Mouse (Mus musculus) kidney, adult 18-20 months (tissue): ENCODE data around the gene Fbln1.

Experiments used
- DNase-seq: peaks from one replicate; pipeline ENCODE4 v3.0.0; 2021

Gene Fbln1

DNA sequence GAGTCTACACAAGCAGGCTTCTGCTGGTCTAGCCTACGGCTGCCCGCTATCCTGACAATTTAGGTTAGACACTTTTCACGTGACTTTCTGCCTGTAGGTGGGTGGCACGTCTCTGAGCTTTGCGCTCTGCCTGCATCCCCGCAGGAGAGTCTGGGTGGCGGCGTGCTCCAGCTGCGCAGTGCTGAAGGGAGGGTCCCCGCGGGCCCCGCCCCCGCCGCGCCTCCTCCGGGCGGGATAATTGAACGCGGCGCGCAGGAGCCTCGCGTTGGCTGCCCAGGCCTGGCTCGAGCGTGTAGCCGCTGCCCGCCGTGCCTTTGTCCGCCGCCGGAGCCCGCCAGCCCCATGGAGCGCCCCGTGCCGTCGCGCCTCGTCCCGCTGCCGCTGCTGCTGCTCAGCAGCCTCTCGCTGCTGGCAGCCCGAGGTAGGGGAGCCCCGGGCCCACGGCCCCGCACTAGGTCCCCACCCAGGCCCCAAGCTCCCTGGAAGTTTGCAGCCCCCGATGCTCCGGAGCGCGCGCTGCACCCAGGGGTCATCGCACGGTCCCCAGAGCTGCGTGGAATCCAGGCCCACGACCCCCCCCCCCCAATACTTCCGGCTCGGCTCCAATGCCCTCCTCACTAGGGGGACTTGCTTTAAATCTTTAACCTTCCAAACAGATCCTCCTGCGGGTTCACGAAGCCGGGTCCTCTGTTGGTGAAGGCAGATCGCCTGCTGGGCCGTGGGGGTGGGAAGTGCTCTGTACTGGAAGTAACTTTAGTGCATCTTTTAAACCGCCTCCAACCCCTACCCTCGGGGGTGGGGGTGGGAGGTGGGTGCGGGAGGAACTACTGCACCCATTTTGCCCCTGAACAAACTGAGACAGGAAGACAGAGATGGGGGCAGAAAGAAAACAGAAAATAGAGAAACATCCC is at the start of gene Fbln1:
Gene Fbln1, plus strand, starts transcription at position 158 of the 911 bp plus-strand sequence.
- peak; percentile 66 for DNase-seq

DNA sequence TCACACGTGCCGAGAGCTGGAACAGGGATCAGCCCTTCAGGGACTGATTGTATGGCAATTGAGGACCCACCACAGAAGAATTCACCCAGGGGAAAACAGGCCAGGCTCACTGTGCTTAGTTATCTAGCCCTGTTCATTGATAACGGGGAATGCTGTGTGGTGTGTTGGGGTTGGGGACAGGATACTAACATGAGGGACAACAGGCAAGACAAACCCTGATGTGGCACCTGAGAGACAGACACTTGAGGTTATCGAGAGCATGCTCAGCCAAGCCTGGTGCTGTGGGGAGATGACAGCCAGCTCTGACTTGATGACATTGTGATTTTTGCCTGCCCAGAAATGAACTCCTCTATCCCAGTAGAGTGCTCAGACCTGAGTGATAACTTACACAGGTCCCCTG is 49.6 kb upstream of the Fbln1 start:
- DNase-seq: no peak

DNA sequence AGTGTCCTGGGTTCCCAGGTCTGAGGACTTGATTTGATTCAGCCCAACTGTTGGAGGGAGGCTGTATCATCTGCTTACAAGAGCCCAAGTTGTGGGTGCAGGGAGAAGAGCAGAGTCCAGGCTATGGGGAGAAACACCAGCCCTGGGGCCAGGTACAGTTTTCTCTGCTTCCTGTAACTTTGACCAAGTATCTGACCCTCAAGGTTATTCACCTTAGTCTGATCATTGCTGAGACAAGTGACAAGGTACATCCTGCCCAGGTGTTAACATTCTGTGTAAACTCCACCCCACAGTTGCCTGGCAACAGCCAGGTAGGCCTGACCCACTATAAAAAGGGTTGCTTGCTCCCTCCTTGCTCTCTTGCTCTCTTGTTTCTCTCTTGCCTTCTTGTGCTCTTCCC is 44.3 kb upstream of the Fbln1 start:
- DNase-seq: no peak

DNA sequence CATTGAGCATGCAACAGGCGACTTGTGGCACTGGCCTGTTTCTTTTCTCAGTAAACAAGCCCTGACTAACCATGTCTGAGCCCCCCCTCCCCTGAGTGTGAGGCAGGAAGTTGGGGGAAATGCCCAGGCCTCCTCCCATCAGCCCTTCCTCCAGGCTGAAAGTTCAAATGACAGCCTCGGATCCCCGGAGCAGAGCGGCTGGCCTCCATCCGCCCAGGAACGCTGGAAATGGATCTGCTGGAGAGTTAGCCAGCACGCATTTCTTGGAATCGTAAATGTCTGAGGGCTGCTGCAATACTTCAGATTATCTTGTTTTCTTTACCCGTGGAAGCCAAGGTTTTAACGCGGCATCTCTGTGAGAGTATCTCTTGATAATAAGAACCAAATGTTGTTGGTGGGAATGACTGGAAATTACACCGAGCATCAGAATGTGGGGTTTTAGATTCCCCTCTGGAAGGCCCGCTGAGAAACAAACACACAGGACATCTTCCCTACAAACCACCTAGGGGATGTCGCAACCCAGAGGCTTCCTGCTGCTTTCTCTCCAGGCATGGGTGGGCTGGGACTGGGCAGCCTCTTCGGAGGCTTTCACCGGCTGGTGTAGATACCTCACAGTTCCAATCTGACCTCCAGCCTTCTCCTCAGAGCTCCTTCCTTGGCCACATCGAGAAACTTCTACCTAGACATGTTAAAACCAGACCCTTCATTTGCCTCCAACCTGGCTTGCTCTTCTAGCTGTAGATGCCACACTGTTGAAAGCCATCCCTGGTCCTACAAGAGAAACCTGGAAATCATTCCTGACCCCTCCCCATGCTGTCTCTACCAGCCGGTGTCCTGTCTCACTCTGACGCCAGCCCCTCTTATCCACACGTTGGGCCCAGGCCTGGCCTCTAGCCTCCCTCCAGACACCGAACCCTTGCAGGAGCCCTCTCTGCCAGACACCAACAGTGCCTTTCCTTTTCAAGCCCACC is 42.8 kb upstream of the Fbln1 start:
- peak; percentile 13 for DNase-seq

DNA sequence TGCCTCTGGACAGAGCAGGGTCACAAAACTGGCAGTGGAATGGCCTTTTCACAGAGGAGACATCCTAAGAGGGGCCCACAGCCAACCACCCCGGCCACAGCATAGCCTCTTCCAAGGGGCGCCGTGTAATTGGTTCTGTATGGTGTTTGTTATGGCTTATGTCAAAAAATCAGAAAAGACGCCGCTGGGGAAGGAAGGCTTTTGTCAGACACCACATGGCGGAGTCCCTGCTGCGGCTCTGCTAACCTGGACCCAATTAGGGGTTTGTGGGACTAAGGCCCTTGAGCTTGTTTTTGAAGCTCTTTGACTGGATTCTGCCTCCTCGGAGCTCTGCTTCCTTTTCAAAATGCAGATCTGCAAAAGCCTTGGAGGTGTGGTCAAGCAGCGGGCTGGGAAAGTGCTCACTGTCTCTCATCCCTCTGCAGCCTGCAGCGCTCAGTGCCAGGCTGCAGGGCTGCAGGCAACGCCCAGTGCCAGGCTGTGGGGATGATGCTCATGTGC is 39.3 kb upstream of the Fbln1 start:
- no peak for DNase-seq

DNA sequence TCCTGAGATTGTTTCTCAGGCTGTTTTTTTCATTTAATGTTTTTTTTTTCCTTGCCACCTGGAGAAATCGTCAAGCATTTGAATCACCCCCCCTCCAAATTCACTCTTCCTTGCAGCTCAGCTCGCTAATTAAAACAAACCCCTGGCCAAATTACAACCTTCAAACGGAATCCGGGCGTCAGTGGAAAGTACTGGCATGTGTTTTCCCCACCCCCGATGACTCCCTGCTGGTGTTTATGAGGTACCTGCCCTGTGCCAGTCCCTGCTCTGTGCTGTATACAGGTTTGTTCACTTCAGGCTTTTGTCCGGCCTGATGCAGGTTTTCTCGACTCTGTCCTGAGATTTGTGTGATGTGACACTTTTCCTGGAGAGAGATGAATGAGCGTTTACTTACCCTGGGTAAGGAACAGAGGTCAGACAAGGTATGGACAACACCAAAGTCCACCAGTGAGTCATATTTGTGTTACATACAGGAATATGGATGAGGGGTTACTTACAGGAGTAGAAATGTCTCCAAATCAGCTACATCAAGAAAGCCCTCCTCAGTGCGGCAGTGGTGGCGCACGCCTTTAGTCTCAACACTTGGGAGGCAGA is 38.6 kb upstream of the Fbln1 start:
- DNase-seq: no peak

DNA sequence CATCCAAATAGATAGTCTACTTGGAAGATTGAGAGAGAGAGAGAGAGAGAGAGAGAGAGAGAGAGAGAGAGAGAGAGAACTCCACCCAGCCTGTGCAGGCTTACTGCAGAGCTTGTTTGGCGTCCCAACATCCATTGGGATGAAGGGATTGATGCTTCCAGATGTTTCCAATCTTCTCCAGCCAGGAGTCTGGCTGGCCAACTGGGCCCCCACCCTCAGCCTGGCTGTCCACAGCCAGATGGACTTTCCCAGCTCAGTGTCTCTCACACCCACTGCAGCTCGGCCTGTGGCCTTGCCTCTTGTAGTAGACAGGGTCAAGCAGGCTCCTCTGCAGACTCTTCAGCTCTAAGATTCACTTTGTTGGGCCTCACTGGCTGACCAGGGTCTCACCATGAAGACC is 33.7 kb upstream of the Fbln1 start:
- DNase-seq: no peak

DNA sequence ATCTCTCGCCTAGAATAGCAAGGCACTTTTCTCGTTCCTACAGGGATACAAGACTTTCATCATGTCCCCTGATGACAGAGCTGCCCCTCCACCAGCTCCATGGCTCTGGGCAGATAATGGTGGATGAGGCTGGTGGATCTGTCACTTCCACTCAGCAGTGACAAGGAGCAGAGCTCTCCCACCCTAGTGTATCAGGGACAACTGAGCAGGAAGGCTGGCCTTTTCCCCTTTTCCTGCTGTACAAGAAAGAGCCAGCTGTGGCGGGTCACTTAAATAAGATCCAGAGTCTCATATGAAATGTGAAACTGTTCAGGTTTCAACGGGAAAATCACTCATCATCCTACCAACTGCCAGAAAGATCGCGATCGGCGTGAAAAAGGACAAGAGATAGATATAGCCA is 32.3 kb upstream of the Fbln1 start:
- DNase-seq: no peak

DNA sequence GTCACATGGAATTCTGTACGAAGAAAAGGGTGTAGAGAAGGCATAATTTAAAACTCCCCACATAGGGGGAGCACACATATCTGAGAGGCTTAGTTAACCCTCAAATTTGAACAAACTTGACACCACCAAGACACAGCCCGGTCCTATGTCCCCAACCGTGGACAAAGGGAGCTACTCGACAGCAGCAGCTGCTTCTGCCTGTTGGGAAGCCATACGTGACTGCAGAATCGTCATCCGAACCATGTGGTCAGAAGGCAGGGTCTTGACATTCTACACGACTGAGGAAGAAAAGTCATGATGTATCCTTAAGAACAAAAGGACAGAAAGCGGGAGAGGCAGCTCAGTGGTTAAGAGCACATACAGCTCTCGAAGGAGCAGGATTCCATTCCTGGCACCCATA is 31.7 kb upstream of the Fbln1 start:
- DNase-seq: no peak

DNA sequence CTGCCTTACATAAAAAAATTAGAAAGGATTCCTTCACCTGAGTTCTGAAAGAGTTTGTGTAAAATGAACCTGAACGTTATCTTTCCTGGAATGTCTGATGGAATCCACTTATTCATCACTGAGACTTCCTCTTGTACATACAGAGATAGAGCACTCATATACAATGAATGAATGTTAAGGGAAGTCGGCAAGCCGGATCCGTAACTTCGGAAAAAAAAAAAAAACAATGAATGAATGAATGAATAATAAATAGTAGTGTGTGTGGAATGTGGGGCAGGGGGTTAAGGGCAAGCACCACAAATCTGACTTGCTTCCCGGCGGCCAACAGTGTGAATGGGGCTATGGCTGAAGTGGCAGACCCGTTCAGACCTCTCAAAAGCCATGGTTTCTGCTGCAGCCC is 28.2 kb upstream of the Fbln1 start:
- DNase-seq: no peak

DNA sequence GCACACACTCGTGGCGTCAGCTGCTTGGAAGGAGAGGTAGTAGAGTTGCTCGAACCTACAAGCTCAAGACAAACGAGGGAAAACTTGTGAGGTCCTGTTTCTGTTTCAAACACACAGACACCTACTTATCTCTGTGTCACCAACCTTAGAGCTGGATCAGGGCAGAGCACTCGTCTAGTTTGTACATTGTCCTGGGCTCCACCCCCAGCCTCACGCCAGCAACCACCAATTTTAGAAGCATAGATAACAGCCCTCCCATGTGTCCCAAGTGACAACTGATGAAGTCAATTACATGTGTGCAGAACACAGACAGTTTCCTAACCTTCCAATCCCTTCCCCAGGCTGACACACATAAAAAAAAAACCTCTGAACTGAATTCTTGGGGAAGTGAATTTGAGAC is 27.6 kb upstream of the Fbln1 start:
- no peak for DNase-seq

DNA sequence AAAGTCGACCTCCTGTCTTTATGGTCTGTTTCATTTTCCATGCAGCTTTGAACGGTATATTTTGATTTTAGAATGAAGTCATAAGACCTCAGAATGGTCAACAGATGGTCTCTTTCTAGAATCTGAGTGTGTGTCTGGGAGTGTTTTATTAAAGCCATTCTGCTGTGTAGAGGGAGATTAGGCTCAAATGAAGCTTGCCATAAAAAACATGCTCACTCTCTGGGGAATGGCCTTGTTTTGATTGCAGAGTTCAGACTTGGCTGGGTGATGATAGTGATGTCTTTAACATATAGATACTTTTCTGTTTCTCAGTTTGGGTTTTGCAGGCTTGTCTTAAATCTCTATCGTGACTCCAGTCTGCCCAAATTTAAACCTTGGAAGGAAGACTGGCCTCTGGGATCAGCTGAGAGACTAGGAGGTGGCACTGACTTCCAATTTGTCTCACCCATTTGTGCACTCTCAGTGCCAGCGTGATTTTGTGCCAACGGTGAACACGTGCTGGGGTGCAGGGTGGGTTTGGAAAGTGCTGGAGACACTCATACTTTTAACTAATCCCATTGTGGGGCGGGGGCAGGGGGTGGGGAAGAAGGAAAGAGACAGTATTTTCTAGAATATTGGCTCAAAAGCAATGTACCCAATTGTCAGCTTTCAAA is 26.1 kb upstream of the Fbln1 start:
- DNase-seq: no peak

DNA sequence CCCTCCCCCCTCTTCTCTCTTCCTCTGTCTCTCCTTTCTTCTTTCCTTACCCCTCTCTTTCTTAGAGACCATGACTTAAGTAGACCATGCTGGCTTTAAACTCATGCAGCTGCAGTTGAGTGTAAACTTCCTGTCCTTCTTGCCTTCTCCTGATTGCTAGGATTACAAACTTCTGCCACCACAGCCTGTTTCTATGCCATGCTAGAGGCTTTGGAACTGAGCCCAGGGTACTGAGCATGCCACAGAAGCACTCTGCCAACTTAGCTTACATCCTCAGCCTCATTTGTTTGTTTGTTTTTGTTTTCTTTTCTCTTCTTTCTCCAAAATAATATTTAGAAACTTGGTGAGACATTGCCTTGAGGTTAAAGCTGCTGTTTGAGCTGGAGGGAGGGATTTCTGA is 25.4 kb upstream of the Fbln1 start:
- DNase-seq: no peak

DNA sequence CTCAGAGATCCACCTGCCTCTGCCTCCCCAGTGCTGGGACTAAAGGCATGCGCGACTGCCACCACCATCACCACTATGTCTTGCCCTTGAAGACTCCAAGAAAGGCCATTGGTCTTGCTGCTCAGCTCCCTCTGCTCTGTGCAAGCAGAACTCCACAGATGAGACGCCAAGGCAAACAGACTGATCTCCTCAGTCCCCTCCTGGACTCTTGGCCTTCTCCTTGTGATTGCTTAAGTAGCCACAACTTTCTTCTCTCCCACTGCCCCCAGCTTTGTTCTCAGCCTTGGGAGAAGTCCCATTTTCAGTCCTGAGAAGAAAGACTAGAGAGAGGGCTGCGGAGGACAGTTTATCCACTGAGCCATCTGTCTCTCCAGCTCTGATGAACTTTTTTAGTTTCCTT is 23.7 kb upstream of the Fbln1 start:
- DNase-seq: no peak

DNA sequence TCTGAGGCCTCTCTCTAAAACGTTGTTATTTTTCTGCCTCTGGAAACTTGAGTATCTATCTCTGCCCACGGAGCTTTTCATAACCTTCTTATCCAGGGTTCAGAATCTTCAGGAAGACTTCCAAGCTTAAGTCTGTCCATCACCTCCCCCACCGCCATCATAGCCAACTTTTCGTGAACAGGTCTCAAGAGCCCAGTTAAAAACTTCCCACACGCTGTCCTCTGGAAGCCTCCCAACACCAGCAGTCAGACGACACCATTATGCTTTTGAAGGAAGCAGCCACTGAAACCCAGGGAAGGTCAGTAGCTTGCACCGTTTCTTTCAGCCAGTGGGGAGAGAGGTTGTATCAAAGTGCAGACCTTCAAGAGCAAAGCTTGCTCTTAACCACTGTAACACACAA is 18.8 kb upstream of the Fbln1 start:
- no peak for DNase-seq

DNA sequence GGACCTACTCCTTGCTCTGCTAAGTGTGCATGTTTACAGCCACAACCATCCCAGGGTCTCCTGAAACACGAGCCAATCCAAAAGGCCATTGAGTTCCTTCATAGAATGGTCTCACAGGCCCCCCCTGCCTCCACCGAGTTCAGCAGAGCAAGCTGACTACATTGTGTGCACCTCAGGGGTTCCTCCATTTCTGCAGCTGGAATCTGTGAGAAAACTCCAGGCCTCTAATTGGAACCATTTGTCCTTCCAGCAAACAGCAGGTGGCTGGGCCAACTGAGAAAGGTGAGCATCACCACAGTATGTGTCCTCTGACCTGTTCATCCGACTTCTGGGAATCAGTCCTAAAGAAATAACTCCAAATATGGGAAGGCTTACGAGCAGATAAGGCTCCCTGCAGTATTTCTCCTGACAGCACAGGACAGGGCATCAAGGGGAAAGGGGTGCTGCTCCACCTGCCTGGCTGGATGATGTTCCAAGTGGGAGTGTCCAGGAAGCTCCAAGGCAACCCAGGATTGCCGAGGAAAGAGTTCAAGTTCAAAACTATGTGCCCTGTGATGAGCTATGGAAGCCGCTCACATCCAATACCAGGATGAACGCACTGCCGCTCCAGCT is 17.5 kb upstream of the Fbln1 start:
- no peak for DNase-seq

DNA sequence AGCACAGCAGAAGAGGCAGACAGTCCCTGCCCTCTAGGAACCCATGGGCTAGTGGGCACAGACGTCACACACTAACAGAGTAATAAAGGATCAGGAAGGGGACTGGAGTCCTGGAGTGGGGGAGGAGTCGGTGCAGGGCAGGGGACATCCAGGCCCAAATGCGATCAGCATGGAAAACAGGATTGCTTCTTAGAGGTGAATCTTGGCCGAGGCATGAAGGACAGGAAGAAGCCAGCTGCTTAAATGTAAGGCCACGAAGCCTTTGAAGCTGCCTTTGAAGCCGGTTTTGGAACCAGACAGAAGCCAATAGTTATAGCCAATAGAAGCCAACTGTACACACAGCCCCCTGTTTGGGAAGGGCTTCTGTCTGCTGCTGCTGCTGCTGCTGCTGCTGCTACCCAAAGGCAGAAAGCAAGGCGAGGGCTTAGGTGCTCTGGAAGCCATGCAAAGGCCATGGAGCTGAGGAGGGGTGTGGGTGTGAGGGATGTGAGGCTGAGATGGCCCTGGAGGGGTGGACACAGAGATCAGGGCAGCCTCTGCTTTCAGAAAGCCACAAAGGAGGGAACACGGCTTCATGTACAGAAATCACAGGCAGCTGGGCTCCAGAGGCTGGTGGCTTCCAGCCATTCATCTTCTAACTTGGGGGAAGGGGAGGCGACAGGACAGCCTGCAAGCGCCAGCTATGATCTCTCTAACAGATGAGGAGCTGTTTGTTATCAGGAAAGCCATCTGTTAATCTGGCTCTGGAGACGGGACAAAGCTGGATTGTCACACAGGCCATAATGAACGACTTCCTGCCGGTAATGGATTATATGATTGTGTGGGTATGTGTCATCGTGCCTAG is 5.1 kb upstream of the Fbln1 start:
- DNase-seq: no peak

DNA sequence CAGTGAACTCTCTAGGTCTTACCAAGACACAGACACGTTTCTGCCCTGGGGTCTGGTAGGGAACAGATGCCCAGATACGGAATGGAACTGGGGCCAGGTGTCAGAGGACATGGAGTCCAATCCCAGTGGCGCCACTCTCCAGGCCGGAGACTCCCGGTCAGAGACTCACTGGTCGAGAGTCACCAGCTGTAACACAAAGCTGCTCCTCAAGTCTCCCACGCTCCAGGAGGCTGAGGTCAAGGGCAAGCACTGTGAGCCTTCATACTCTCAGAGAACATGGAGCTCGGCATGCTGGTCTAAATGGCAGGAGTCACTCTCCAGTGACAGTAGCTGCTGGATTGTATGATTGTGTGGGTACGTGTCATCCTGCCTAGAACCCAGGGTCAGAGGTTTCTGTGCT is 3.5 kb upstream of the Fbln1 start:
- DNase-seq: no peak

DNA sequence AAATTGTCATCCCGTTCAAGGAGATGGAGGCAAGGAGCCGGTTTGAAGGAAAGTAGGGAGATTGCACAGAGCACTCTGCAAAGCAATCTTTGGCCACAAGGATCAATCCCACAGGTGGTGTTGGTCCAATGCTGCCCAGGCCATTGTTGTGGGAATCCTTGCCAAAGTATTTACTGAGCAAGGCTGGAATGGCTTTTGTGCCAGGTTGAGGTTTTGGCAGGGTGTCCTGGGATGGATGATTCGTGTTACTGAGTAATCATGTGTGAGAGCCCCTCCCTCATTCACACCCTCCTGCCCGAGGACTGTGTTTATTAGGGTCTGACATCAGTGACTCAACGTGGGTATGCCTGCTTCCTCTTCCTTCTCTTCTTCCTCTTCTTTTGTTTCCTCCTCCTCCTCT is 3.0 kb upstream of the Fbln1 start:
- no peak for DNase-seq

DNA sequence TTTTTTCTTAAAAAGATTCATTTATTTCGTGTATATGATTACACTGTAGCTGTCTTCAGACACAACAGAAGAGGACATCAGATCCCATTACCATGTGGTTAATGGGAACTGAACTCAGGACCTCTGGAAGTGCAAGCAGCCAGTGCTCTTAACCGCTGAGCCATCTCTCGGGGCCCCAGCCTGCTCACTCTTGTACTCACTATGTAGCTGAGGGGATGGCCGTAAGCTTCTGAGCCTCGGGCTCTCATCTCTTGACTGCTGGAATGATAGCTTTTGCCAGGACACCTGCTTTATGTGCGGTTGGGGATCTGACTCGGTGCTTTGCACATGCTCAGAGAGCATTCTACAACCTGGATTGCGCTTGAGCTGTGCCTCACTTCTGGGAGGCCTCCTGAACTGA is 1.4 kb upstream of the Fbln1 start:
- no peak for DNase-seq

DNA sequence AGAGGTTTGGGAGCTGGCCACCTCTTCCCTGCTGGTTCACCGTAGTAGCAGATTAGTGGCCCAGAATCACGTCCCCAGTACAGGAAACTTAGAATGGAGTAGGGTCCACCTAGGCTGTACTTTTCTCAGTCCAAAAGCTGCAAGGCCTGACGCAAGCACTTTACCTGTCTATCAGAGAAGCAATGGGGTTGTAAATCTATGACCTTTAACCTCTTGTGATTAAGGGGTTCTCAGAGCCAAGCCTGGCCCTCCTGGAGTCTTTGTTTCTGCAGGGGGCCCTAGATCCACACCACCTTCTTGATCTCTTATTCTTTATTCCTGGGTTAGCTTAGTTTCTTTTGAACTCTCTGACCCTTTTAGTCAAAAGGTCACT is 940 bp downstream of the Fbln1 start:
- no peak for DNase-seq
